Mouse (Mus musculus) heart, adult 2 months (tissue): ENCODE results near the gene Olfr149. TPM values are rescaled to one million over a fixed set of nuclear protein-coding genes. Genes with fewer than 3 reads are reported as not detected.
"Not testable (repeated sequence)": the region's sequence is repeated elsewhere in the genome, so short reads cannot be mapped to it uniquely, and the experiment has no call there.

Experiments
- DNase-seq, 2 experiments: peaks; one replicate each; pipeline ENCODE4 v3.0.0; 2021
- H3K27ac ChIP-seq: fragments of 200-600 bp; 2 replicates; pipeline ENCODE4 v1.8.1; 2022
- H3K27me3 ChIP-seq: fragments of 200-500 bp; 2 replicates; pipeline ENCODE4 v1.6.1; 2012; ENCODE audit warnings: mild to moderate bottlenecking, low read length, inconsistent platforms, mixed read lengths; ENCODE audit not compliant: control insufficient read depth, insufficient read depth
- H3K36me3 ChIP-seq: fragments of 200-500 bp; 2 replicates; pipeline ENCODE4 v1.6.1; 2012; ENCODE audit warnings: low read length, inconsistent platforms; ENCODE audit not compliant: control insufficient read depth, insufficient read depth
- H3K4me1 ChIP-seq: fragments of 200-500 bp; 2 replicates; pipeline ENCODE4 v1.6.1; 2011; ENCODE audit warnings: low read length; ENCODE audit not compliant: control insufficient read depth, insufficient read depth
- H3K4me3 ChIP-seq: fragments of 200-600 bp; 2 replicates; pipeline ENCODE4 v1.8.1; 2022
- H3K79me2 ChIP-seq: fragments of 200-500 bp; replicated peaks from 2 replicates; pipeline ENCODE4 v1.6.1; 2012; ENCODE audit warnings: mild to moderate bottlenecking, inconsistent platforms, low read length, moderate library complexity, mixed read lengths; ENCODE audit not compliant: control insufficient read depth, insufficient read depth
- H3K9ac ChIP-seq: fragments of 200-500 bp; 2 replicates; pipeline ENCODE4 v1.6.1; 2012; ENCODE audit warnings: low read depth, mild to moderate bottlenecking, control low read depth, inconsistent platforms, low read length, mixed read lengths
- CTCF ChIP-seq: fragments of 200-600 bp; IDR thresholded peaks from 2 replicates; pipeline ENCODE4 v1.8.1; 2022; ENCODE audit warnings: antibody characterized with exemption, mild to moderate bottlenecking, moderate library complexity
- EP300 ChIP-seq: fragments of 200-500 bp; IDR thresholded peaks from 2 replicates; pipeline ENCODE4 v1.6.1; 2011; ENCODE audit warnings: low read depth, low read length, control low read depth; ENCODE audit not compliant: insufficient read depth
- POLR2A ChIP-seq: fragments of 200-500 bp; IDR thresholded peaks from 2 replicates; pipeline ENCODE4 v1.6.1; 2011; ENCODE audit warnings: mild to moderate bottlenecking, low read depth, low read length, control low read depth; ENCODE audit not compliant: insufficient read depth
- WGBS: fragments of 180-500 bp; shearing (Covaris S2); methylation state at CpG from one replicate; pipeline ENCODE4 v1.1.7; 2018; 5-methylcytosine and 5-hydroxymethylcytosine counted together
- intact Hi-C: fragments of 180-260 bp; cut with DNase I; formaldehyde crosslinking; loops from one replicate; pipeline ENCODE4 v1.15.1; 2025
- long read RNA-seq: library from polyadenylated mRNA; stranded (forward); transcript quantifications from one replicate; pipeline ENCODE4 v2.0.0, GENCODE M21; 2021
- polyA plus RNA-seq: library from polyadenylated mRNA; depleted of rRNA; stranded (reverse); fragments of >200 nt; gene quantifications from 2 replicates; pipeline ENCODE4 v1.2.3, GENCODE M21; 2012; rRNA removed
- total RNA-seq, 2 experiments: library from RNA; stranded (reverse); gene quantifications; 2 replicates each; pipeline ENCODE4 v1.2.3; 2021

Olfr149 gene
- total RNA-seq (not detected), polyA plus RNA-seq (not detected in 2 replicates)
- long read RNA-seq, result 0 reads

GRCm38 (mm10) chr9:39707017-39707416 lies at the start of gene Olfr149:
TSS of gene Olfr149 (minus strand) at chr9:39707117.
- DNase-seq, result no peak
- Histone ChIP-seq H3K4me3 (no peak within 1 kb of the TSS), H3K27me3 (no peaks in the 10 kb centered on the region), H3K27ac (no peak within 1 kb of the TSS), H3K36me3 (no peaks in the 10 kb centered on the region), H3K79me2 (no peaks in the 10 kb centered on the region), H3K4me1 (no peaks in the 10 kb centered on the region), H3K9ac (no peak within 1 kb of the TSS)
- intact Hi-C loops, result no loop called here
- TF ChIP-seq CTCF (no peak), POLR2A (no peak), EP300 (no peak)

GRCm38 (mm10) chr9:39746428-39746827 lies 39.5 kb upstream of the Olfr149 start:
- DNase-seq, result no peak
- no peaks in the 10 kb centered on the region for H3K4me1 ChIP-seq
- intact Hi-C loops, result no loop called here
- WGBS, result 70% methylated on average over 1 of the region's 1 CpGs
- no peak overlapping the region for H3K27ac ChIP-seq
- H3K4me3 ChIP-seq, result no peak overlapping the region
- H3K27me3 ChIP-seq, result no peaks in the 10 kb centered on the region
- no peak overlapping the region for H3K9ac ChIP-seq
- TF ChIP-seq POLR2A (no peak), CTCF (no peak), EP300 (no peak)
- H3K36me3 ChIP-seq, result no peaks in the 10 kb centered on the region
- no peaks in the 10 kb centered on the region for H3K79me2 ChIP-seq

- H3K4me1 ChIP-seq, result no peaks in the 10 kb centered on the region
- no peaks in the 10 kb centered on the region for H3K79me2 ChIP-seq
- no peak for DNase-seq
- no peaks in the 10 kb centered on the region for H3K36me3 ChIP-seq
- no peak within 1 kb of the TSS for H3K27ac ChIP-seq
- no peak within 1 kb of the TSS for H3K9ac ChIP-seq
- no peaks in the 10 kb centered on the region for H3K27me3 ChIP-seq
- TF ChIP-seq POLR2A (no peak), CTCF (no peak), EP300 (no peak)
- no peak within 1 kb of the TSS for H3K4me3 ChIP-seq
- intact Hi-C loops, result no loop called here
These were observed 39.0 kb upstream of the Olfr149 start, which contains the start of gene Olfr967 for GRCm38 (mm10) chr9:39745949-39746348. TSS of gene Olfr967 (plus strand) at chr9:39746249.

- Histone ChIP-seq H3K79me2 (no peaks in the 10 kb centered on the region), H3K4me3 (no peak overlapping the region), H3K36me3 (no peaks in the 10 kb centered on the region), H3K4me1 (no peaks in the 10 kb centered on the region), H3K27ac (no peak overlapping the region), H3K9ac (no peak overlapping the region), H3K27me3 (no peaks in the 10 kb centered on the region)
- WGBS, result 84% methylated on average over 1 of the region's 1 CpGs
- DNase-seq, result no peak
- intact Hi-C loops, result no loop called here
- TF ChIP-seq CTCF (no peak), POLR2A (no peak), EP300 (no peak)
These were observed 33.8 kb upstream of the Olfr149 start for GRCm38 (mm10) chr9:39740741-39741140.

- no peak within 1 kb of the TSS for H3K4me3 ChIP-seq
- H3K9ac ChIP-seq, result no peak within 1 kb of the TSS
- no peaks in the 10 kb centered on the region for H3K4me1 ChIP-seq
- no peak for DNase-seq
- H3K79me2 ChIP-seq, result no peaks in the 10 kb centered on the region
- intact Hi-C loops, result no loop called here
- H3K27me3 ChIP-seq, result no peaks in the 10 kb centered on the region
- no peaks in the 10 kb centered on the region for H3K36me3 ChIP-seq
- TF ChIP-seq POLR2A, result no peak
- TF ChIP-seq EP300, result no peak
- no peak for TF ChIP-seq CTCF
- no peak within 1 kb of the TSS for H3K27ac ChIP-seq
These were observed 23.8 kb upstream of the Olfr149 start, which contains the start of gene Olfr150 for GRCm38 (mm10) chr9:39730678-39731077. TSS of gene Olfr150 (plus strand) at chr9:39730978.

- H3K27ac ChIP-seq, result no peak within 1 kb of the TSS
- intact Hi-C loops, result no loop called here
- no peaks in the 10 kb centered on the region for H3K36me3 ChIP-seq
- no peaks in the 10 kb centered on the region for H3K79me2 ChIP-seq
- no peaks in the 10 kb centered on the region for H3K27me3 ChIP-seq
- TF ChIP-seq CTCF, result no peak
- H3K4me1 ChIP-seq, result no peaks in the 10 kb centered on the region
- H3K9ac ChIP-seq, result no peak within 1 kb of the TSS
- no peak within 1 kb of the TSS for H3K4me3 ChIP-seq
- no peak for DNase-seq
These were observed 4.1 kb upstream of the Olfr149 start, which contains the start of gene Olfr965 for GRCm38 (mm10) chr9:39711053-39711452. TSS of gene Olfr965 (plus strand) at chr9:39711353.

GRCm38 (mm10) chr9:39708958-39709357 lies 2.0 kb upstream of the Olfr149 start:
- intact Hi-C loops, result no loop called here
- H3K27me3 ChIP-seq, result no peaks in the 10 kb centered on the region
- H3K36me3 ChIP-seq, result no peaks in the 10 kb centered on the region
- TF ChIP-seq POLR2A (no peak), CTCF (no peak), EP300 (no peak)
- no peaks in the 10 kb centered on the region for H3K4me1 ChIP-seq
- H3K27ac ChIP-seq, result no peak overlapping the region
- WGBS, result 21% methylated on average over 3 of the region's 3 CpGs
- H3K79me2 ChIP-seq, result no peaks in the 10 kb centered on the region
- no peak overlapping the region for H3K9ac ChIP-seq
- DNase-seq, result peak in 1 of 2 experiments; percentile 4
- no peak overlapping the region for H3K4me3 ChIP-seq

GRCm38 (mm10) chr9:39701123-39701522 lies 5.8 kb downstream of the Olfr149 start:
- H3K4me1 ChIP-seq, H3K27ac ChIP-seq, H3K9ac ChIP-seq, intact Hi-C loops, H3K79me2 ChIP-seq, H3K27me3 ChIP-seq, DNase-seq, H3K4me3 ChIP-seq, H3K36me3 ChIP-seq: not testable (repeated sequence)
- 76% methylated on average over 8 of the region's 8 CpGs for WGBS
